Mouse (Mus musculus): Measurements from ENCODE around the gene Abtb2.

DNA sequence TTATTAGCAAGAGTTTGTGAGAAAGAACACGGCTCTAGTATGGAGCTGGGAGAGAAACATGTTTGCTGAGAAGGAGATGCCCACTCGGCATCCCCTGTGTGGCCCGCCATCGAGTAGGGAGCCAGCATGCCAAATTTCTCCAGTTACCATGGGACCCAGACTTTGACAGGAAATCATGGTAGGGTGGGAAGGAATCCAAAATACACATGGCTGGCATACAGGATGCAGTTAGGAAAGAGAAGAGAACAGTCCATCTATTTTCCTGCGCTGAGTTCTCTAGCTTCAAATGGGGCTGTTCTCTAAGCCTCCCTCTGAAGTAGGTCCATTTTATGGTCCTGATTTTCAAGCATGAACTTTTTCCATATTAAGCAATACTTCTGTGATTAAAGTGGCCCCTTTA lies 22.7 kb downstream of the Abtb2 start:
- no peak for TF ChIP-seq POLR2A (IDR thresholded peaks at IDR 0.05; ENCODE audit: borderline replicate concordance, extremely low read depth, low read depth, low read length)
- TF ChIP-seq CTCF (IDR thresholded peaks at IDR 0.05; ENCODE audit: insufficient read depth, low read length): no peak
